Mouse (Mus musculus): ENCODE data around the gene Il12rb2. TPM values are rescaled to one million over a fixed set of nuclear protein-coding genes. Genes with fewer than 3 reads are reported as not detected.

Il12rb2 gene
- polyA plus RNA-seq (2015; fragmentation: Illumina TruSeq; extraction: RNeasy Lipid Tissue Mini Kit (QIAGEN cat#74804); ENCODE audit: insufficient read depth, low read depth, low replicate concordance) = not detected

GRCm38 (mm10) chr6:67375982-67376391, at the start of gene Il12rb2:
Gene Il12rb2, minus strand, starts transcription at chr6:67376188.

Other genes with a start within 250 kb of the Il12rb2 start
- gene Serbp1, start 138.0 kb downstream of the Il12rb2 start, polyA plus RNA-seq (2015; fragmentation: Illumina TruSeq; extraction: RNeasy Lipid Tissue Mini Kit (QIAGEN cat#74804); ENCODE audit: insufficient read depth, low read depth, low replicate concordance) = 50.4 TPM
- gene Il23r, start 115.7 kb upstream of the Il12rb2 start, polyA plus RNA-seq (2015; fragmentation: Illumina TruSeq; extraction: RNeasy Lipid Tissue Mini Kit (QIAGEN cat#74804); ENCODE audit: insufficient read depth, low read depth, low replicate concordance) = not detected
- not detected for gene Tacstd2, start 159.6 kb upstream of the Il12rb2 start, polyA plus RNA-seq (2015; fragmentation: Illumina TruSeq; extraction: RNeasy Lipid Tissue Mini Kit (QIAGEN cat#74804); ENCODE audit: insufficient read depth, low read depth, low replicate concordance)